Mouse (Mus musculus): Measurements from ENCODE around the gene Gm49383. TPM values are rescaled to one million over a fixed set of nuclear protein-coding genes. Genes with fewer than 3 reads are reported as not detected.
"Not testable (repeated sequence)": the region's sequence is repeated elsewhere in the genome, so short reads cannot be mapped to it uniquely, and the experiment has no call there.

The Gm49383 gene
- polyA plus RNA-seq, 2 experiments from 2014 or later: 8.3 to 10.7 TPM

- ATAC-seq: no peak
Measured at GRCm38 (mm10) chr12:69198985-69199384, 2.1 kb upstream of the Gm49383 start.

DNA sequence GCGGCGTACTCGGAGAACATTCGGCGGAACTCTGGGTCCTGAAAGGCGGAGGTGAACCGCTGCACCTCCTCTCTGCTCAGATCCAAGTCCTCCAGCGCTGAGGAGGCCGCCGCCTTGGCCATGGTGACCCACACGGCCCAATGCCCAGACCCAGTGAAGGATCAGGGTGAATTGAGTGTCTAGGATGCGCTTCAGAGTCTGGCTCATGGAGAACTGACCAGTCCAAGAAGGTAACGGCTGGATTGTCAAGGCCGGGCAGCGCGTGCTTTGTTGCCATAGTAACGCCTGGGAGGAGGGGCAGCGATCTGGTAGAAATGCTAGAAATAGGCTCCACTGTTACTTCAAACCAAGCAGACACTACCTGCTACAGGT lies 1.2 kb upstream of the Gm49383 start, which contains the start of gene Dnaaf2:
Gene Dnaaf2, minus strand, starts transcription at position 266 of the 372 bp plus-strand sequence.
- peak; percentile 5 for ATAC-seq

GRCm38 (mm10) chr12:69197378-69198163 lies 667 bp upstream of the Gm49383 start:
- peak; percentile 69 for ATAC-seq

DNA sequence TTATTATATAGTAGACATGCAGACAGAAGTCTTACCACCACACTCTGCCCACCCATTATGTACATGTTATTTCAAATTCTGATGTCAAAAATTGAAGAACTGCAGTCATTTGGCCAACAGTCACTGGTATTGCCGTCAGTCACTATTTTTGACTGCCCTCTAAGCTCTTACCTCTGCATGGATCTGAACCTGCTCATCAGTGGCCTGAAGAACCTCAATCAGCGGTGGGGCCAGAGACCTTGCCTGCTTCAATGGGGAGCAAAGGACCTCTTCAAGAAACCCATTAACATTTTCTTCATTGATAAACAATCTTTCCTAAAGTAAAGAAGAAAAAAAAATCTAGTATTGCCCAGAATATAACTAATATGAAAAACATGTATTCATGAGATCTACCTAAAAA lies 4.3 kb downstream of the Gm49383 start:
- no peak for ATAC-seq

GRCm38 (mm10) chr12:69191396-69191795 lies 5.5 kb downstream of the Gm49383 start:
- no peak for ATAC-seq

GRCm38 (mm10) chr12:69190522-69190921 lies 6.4 kb downstream of the Gm49383 start:
- peak; percentile 73 for ATAC-seq

DNA sequence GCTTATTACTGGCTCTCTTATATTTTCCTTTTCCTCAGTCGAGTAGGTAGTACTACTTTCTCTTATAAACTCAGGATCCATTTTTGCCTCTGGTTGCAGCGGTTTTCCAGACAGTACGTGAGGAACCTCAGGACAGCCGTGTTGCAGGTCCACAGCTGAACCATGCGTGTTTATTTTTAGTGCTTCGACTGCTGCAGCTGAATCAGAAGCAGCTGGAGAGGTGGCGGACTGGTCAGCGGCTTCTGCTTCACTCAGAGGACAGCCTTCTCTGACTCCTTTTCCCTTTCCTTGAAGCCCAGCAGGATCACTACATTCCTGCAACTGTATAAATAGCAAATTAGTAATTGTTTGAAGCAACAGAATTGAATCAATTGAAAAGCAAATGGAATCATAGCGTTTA lies 6.8 kb downstream of the Gm49383 start:
- no peak for ATAC-seq

DNA sequence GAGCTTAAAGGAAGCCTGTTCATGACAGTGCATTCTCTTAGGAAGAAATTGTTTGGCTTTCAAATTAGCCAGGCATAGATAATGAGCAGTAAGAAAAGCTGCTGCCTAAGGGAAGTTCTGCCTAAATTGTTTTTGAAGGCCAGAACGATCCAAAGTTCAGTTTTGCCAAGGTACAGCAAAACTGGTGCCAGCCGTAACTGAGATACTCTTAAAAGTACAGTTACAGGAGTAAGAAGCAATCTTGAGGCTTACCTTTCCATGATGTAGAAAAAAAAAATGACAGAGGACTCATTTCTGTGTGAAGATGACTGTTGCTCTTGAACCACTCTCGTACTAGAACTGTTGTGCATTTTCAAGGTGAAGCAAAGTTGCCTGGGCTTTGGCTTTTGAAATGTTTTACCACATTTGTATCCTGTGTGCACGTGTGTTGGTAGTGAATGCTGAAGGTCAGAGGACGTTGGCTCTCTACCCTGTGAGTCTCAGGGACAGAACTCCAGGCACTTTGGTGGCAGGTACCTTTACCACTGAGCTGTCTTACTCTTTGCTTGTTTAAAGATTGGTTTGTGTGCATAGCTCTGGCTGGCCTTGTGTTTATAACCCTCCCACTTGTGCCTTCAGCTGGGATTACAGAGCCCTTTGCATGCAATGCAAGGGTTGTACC lies 10.0 kb downstream of the Gm49383 start:
- no peak for ATAC-seq

- ATAC-seq: no peak
Measured at GRCm38 (mm10) chr12:69185371-69185770, 11.5 kb downstream of the Gm49383 start.

- ATAC-seq: peak; percentile 38
Measured at GRCm38 (mm10) chr12:69184342-69185295, 12.3 kb downstream of the Gm49383 start.

- ATAC-seq: peak; percentile 96
Measured at GRCm38 (mm10) chr12:69183583-69184308, 13.2 kb downstream of the Gm49383 start, which contains the start of the genes Rpl36al and Mgat2. TSS of gene Rpl36al (minus strand) at chr12:69184083. TSS of gene Mgat2 (plus strand) at chr12:69184157.

GRCm38 (mm10) chr12:69181800-69182199 lies 15.1 kb downstream of the Gm49383 start:
- ATAC-seq: no peak

DNA sequence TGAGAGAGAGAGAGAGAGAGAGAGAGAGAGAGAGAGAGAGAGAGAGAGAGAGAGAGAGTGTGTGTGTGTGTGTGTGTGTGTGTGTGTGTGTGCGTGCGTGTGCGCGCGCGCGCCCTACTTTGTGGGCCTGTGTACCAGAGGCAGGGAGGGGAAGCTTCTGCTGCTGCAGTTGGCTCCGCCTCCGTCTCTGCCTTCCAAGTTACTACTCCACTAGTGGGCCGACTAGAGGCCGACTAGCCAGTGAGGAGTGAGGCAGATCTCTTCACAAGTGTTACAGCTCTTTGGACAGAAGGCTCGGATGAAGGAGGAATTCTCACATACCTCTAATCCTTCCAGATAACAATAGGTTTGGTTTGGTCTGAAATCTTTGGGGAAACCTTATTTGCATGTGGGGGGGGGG lies 17.5 kb downstream of the Gm49383 start:
- no peak for ATAC-seq

GRCm38 (mm10) chr12:69177526-69177925 lies 19.4 kb downstream of the Gm49383 start:
- ATAC-seq: no peak

- ATAC-seq: no peak
Measured at GRCm38 (mm10) chr12:69175975-69176374, 20.9 kb downstream of the Gm49383 start.

GRCm38 (mm10) chr12:69171307-69171706 lies 25.6 kb downstream of the Gm49383 start:
- no peak for ATAC-seq

DNA sequence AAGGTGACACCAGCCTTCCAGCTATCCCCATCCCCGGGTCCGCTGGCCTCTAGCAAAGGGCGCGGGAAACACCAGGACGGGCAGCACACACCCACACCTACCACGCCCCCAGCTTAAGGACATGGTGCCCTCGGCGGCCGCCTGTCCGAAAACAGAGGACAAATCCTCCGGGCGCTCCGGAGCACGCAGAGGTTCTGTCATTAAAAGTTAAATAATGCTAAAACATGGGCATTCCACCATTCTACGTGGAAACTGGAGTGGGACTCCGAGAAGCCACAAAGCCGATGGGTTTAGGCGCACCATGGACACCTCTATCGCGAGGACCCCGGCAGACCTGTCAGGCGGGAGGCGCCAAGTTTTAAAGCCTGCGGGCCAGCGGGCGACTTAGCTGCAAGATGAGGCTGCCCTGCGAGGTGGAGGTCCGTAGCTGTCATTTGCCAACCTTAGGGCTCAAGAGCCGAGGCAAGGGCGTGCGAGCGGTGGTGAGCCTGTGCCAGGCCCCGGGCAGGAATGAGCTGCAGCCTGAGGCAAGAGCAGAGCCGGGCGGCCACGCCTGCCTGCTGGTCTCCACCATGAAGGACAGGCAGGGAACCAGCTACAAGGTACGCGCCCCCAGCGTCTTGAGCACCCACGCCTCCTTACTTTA lies 28.3 kb downstream of the Gm49383 start, which contains the start of gene Lrr1:
Gene Lrr1, plus strand, starts transcription at position 354 of the 646 bp plus-strand sequence.
- peak; percentile 87 for ATAC-seq

DNA sequence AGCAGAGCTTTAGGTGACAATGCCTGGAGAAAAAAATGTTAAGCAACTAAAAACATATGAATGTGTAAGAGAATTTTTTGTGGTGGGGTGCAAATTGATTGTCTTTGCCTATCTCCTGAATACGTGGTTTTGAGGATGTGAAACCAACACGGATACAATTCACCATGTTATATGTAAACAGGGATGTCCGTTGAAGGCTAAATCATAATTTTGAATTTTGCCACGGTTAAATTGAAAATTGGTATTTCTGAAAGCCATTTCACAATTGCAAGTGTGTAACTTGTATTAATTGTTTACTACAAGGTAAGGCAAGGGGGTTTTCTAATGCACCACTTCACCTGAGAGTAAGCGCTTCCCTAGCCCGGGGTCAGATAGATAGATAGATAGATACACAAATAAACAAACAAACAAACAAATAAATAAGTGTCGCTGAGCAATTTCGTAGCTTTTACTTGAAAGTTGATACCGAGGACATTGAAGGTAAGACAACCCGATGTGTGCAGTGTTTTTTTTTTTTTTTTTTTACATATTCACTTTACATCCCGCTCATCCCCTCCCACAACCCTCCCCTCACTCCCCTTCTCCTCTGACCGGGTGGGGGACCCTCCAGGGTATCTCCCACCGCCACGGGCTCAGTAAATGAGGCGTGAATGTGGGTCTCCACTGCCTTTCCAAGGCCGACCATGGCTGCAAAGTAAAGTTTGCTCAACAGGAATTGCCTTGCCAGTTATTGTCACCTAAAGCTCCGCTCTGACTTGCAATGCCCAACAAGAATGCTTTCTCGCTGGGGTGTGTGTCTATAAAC lies 29.0 kb downstream of the Gm49383 start:
- peak; percentile 25 for ATAC-seq

DNA sequence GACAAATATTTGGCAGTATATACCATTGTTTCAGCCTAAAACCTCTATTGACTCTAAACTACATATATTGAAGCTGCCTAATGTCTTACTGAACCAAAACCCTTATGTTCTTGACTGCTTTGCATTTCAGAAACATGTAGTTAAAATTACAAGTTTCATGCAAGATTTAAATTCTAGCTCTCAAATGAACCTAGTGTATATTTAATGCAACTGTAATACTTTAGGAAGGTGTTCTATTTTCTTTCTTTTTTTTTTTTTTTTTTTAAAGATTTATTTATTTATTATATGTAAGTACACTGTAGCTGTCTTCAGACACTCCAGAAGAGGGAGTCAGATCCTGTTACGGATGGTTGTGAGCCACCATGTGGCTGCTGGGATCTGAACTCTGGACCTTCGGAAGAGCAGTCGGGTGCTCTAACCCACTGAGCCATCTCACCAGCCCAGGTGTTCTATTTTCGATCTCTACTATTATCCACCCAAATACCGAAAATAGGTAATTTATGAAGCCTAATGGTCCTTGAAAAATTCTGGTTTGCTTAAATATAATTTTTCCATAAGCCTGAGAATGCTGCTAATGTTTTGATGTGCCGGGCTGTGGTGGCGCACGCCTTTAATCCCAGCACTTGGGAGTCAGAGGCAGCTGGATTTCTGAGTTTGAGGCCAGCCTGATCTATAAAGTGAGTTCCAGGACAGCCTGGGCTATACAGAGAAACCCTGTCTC lies 29.9 kb downstream of the Gm49383 start:
- ATAC-seq: not testable (repeated sequence)

GRCm38 (mm10) chr12:69164904-69165303 lies 32.0 kb downstream of the Gm49383 start:
- peak; percentile 35 for ATAC-seq

All from CD4-positive, CD25-positive, alpha-beta regulatory T cell, adult 4 months (primary cell).